Mouse (Mus musculus): ENCODE measurements around the gene Aff1. TPM values are rescaled to one million over a fixed set of nuclear protein-coding genes. Genes with fewer than 3 reads are reported as not detected.

Aff1 gene
- polyA plus RNA-seq, 1 experiment from 2014 or later: 11.4 TPM

- no peak overlapping the region for H3K4me2 ChIP-seq
- peaks cover 11% of the 10 kb centered on the region for H3K4me1 ChIP-seq (replicated peaks)
- H3K4me3 ChIP-seq: no peak overlapping the region
- no peak overlapping the region for H3K9ac ChIP-seq
- no peaks in the 10 kb centered on the region for H3K36me3 ChIP-seq
- H3K27ac ChIP-seq (ENCODE audit: poor library complexity, severe bottlenecking): no peak overlapping the region
- no peaks in the 10 kb centered on the region for H3K9me3 ChIP-seq (replicated peaks)
- no peak for ATAC-seq (ENCODE audit: insufficient number of reproducible peaks, low FRiP score)
- WGBS: 75% methylated on average over 4 of the region's 4 CpGs
- H3K27me3 ChIP-seq (replicated peaks): no peaks in the 10 kb centered on the region
Observed at GRCm38 (mm10) chr5:103673611-103674010, 18.6 kb upstream of the Aff1 start.

- no peak for ATAC-seq (ENCODE audit: insufficient number of reproducible peaks, low FRiP score)
- no peak overlapping the region for H3K4me2 ChIP-seq
- no peak overlapping the region for H3K9ac ChIP-seq
- no peak overlapping the region for H3K27ac ChIP-seq (ENCODE audit: poor library complexity, severe bottlenecking)
- no peak overlapping the region for H3K4me3 ChIP-seq
- H3K36me3 ChIP-seq: no peaks in the 10 kb centered on the region
- H3K9me3 ChIP-seq (replicated peaks): no peaks in the 10 kb centered on the region
- 64% methylated on average over 6 of the region's 6 CpGs for WGBS
- H3K4me1 ChIP-seq (replicated peaks): peaks cover 11% of the 10 kb centered on the region
- no peaks in the 10 kb centered on the region for H3K27me3 ChIP-seq (replicated peaks)
Observed at GRCm38 (mm10) chr5:103674482-103674881, 17.7 kb upstream of the Aff1 start.

GRCm38 (mm10) chr5:103676289-103676881 is 15.8 kb upstream of the Aff1 start:
- Histone ChIP-seq H3K36me3 (no peaks in the 10 kb centered on the region), H3K9me3 (replicated peaks) (no peaks in the 10 kb centered on the region), H3K27ac (ENCODE audit: poor library complexity, severe bottlenecking) (no peak overlapping the region), H3K4me1 (replicated peaks) (peaks cover 5% of the 10 kb centered on the region), H3K4me3 (no peak overlapping the region), H3K9ac (no peak overlapping the region), H3K27me3 (replicated peaks) (no peaks in the 10 kb centered on the region), H3K4me2 (no peak overlapping the region)
- WGBS: 87% methylated on average over 6 of the region's 6 CpGs
- no peak for ATAC-seq (ENCODE audit: insufficient number of reproducible peaks, low FRiP score)

GRCm38 (mm10) chr5:103677894-103678293 is 14.3 kb upstream of the Aff1 start:
- no peaks in the 10 kb centered on the region for H3K36me3 ChIP-seq
- 74% methylated on average over 6 of the region's 6 CpGs for WGBS
- ATAC-seq (ENCODE audit: insufficient number of reproducible peaks, low FRiP score): no peak
- no peak overlapping the region for H3K9ac ChIP-seq
- no peak overlapping the region for H3K27ac ChIP-seq (ENCODE audit: poor library complexity, severe bottlenecking)
- no peaks in the 10 kb centered on the region for H3K4me1 ChIP-seq (replicated peaks)
- no peaks in the 10 kb centered on the region for H3K27me3 ChIP-seq (replicated peaks)
- H3K4me3 ChIP-seq: no peak overlapping the region
- no peak overlapping the region for H3K4me2 ChIP-seq
- no peaks in the 10 kb centered on the region for H3K9me3 ChIP-seq (replicated peaks)

- 88% methylated on average over 5 of the region's 5 CpGs for WGBS
- no peaks in the 10 kb centered on the region for H3K27me3 ChIP-seq (replicated peaks)
- H3K36me3 ChIP-seq: no peaks in the 10 kb centered on the region
- H3K4me3 ChIP-seq: no peak overlapping the region
- ATAC-seq (ENCODE audit: insufficient number of reproducible peaks, low FRiP score): no peak
- no peaks in the 10 kb centered on the region for H3K4me1 ChIP-seq (replicated peaks)
- no peak overlapping the region for H3K9ac ChIP-seq
- no peaks in the 10 kb centered on the region for H3K9me3 ChIP-seq (replicated peaks)
- no peak overlapping the region for H3K4me2 ChIP-seq
- no peak overlapping the region for H3K27ac ChIP-seq (ENCODE audit: poor library complexity, severe bottlenecking)
Observed at GRCm38 (mm10) chr5:103678974-103679373, 13.2 kb upstream of the Aff1 start.

- no peak for ATAC-seq (ENCODE audit: insufficient number of reproducible peaks, low FRiP score)
- Histone ChIP-seq H3K9me3 (replicated peaks) (no peaks in the 10 kb centered on the region), H3K4me3 (no peak overlapping the region), H3K27me3 (replicated peaks) (no peaks in the 10 kb centered on the region), H3K27ac (ENCODE audit: poor library complexity, severe bottlenecking) (no peak overlapping the region), H3K4me2 (no peak overlapping the region), H3K9ac (no peak overlapping the region), H3K36me3 (no peaks in the 10 kb centered on the region), H3K4me1 (replicated peaks) (no peaks in the 10 kb centered on the region)
- WGBS: 34% methylated on average over 4 of the region's 4 CpGs
Observed at GRCm38 (mm10) chr5:103680381-103680780, 11.8 kb upstream of the Aff1 start.

- Histone ChIP-seq H3K4me2 (no peak overlapping the region), H3K9ac (no peak overlapping the region), H3K9me3 (replicated peaks) (no peaks in the 10 kb centered on the region), H3K4me1 (replicated peaks) (no peaks in the 10 kb centered on the region), H3K27ac (ENCODE audit: poor library complexity, severe bottlenecking) (no peak overlapping the region), H3K4me3 (no peak overlapping the region), H3K36me3 (no peaks in the 10 kb centered on the region), H3K27me3 (replicated peaks) (no peaks in the 10 kb centered on the region)
- ATAC-seq (ENCODE audit: insufficient number of reproducible peaks, low FRiP score): no peak
- WGBS: 67% methylated on average over 3 of the region's 3 CpGs
Observed at GRCm38 (mm10) chr5:103681824-103682223, 10.3 kb upstream of the Aff1 start.

- Histone ChIP-seq H3K9me3 (replicated peaks) (no peaks in the 10 kb centered on the region), H3K27me3 (replicated peaks) (peaks cover 19% of the 10 kb centered on the region), H3K4me2 (no peak overlapping the region), H3K36me3 (no peaks in the 10 kb centered on the region), H3K9ac (no peak overlapping the region), H3K27ac (ENCODE audit: poor library complexity, severe bottlenecking) (no peak overlapping the region), H3K4me3 (no peak overlapping the region), H3K4me1 (replicated peaks) (peaks cover 11% of the 10 kb centered on the region)
- 40% methylated on average over 5 of the region's 5 CpGs for WGBS
- ATAC-seq (ENCODE audit: insufficient number of reproducible peaks, low FRiP score): no peak
Observed at GRCm38 (mm10) chr5:103689645-103690044, 2.5 kb upstream of the Aff1 start.

- 88% methylated on average over 8 of the region's 8 CpGs for WGBS
- Histone ChIP-seq H3K9me3 (replicated peaks) (no peaks in the 10 kb centered on the region), H3K4me1 (replicated peaks) (peaks cover 11% of the 10 kb centered on the region), H3K27me3 (replicated peaks) (peaks cover 24% of the 10 kb centered on the region), H3K4me3 (no peak overlapping the region), H3K36me3 (no peaks in the 10 kb centered on the region), H3K9ac (no peak overlapping the region), H3K27ac (ENCODE audit: poor library complexity, severe bottlenecking) (no peak overlapping the region), H3K4me2 (no peak overlapping the region)
- no peak for ATAC-seq (ENCODE audit: insufficient number of reproducible peaks, low FRiP score)
Observed at GRCm38 (mm10) chr5:103690190-103690589, 2.0 kb upstream of the Aff1 start.

- Histone ChIP-seq H3K9ac (no peak overlapping the region), H3K4me1 (replicated peaks) (peaks cover 11% of the 10 kb centered on the region)
Observed at GRCm38 (mm10) chr5:103691171-103691570, 1.0 kb upstream of the Aff1 start.

GRCm38 (mm10) chr5:103692531-103693040 is 412 bp downstream of the Aff1 start:
- peaks cover 11% of the 10 kb centered on the region for H3K4me1 ChIP-seq (replicated peaks)
- H3K36me3 ChIP-seq: no peaks in the 10 kb centered on the region
- peak overlapping the region; percentile 64 for H3K4me3 ChIP-seq
- no peaks in the 10 kb centered on the region for H3K9me3 ChIP-seq (replicated peaks)
- H3K9ac ChIP-seq: peak overlapping the region; percentile 67
- WGBS: under 1% methylated on average over 34 of the region's 34 CpGs
- peak overlapping the region; percentile 100 for H3K4me2 ChIP-seq
- H3K27me3 ChIP-seq (replicated peaks): peaks cover 32% of the 10 kb centered on the region
- ATAC-seq (ENCODE audit: insufficient number of reproducible peaks, low FRiP score): peak; percentile 38; the same call in 1 of the 2 replicates
- H3K27ac ChIP-seq (ENCODE audit: poor library complexity, severe bottlenecking): no peak overlapping the region

More at GRCm38 (mm10) chr5:103691171-103691570, 1.0 kb upstream of the Aff1 start:
- ATAC-seq (ENCODE audit: insufficient number of reproducible peaks, low FRiP score): no peak
- Histone ChIP-seq H3K36me3 (no peaks in the 10 kb centered on the region), H3K9me3 (replicated peaks) (no peaks in the 10 kb centered on the region), H3K27me3 (replicated peaks) (peaks cover 27% of the 10 kb centered on the region), H3K4me3 (no peak overlapping the region), H3K27ac (ENCODE audit: poor library complexity, severe bottlenecking) (no peak overlapping the region), H3K4me2 (no peak overlapping the region)

Data from heart, embryonic 12.5 days (tissue).